Mouse (Mus musculus): ENCODE measurements around the gene Tor3a.
"Not testable (repeated sequence)": the region's sequence is repeated elsewhere in the genome, so short reads cannot be mapped to it uniquely, and the experiment has no call there.

Tor3a gene

DNA sequence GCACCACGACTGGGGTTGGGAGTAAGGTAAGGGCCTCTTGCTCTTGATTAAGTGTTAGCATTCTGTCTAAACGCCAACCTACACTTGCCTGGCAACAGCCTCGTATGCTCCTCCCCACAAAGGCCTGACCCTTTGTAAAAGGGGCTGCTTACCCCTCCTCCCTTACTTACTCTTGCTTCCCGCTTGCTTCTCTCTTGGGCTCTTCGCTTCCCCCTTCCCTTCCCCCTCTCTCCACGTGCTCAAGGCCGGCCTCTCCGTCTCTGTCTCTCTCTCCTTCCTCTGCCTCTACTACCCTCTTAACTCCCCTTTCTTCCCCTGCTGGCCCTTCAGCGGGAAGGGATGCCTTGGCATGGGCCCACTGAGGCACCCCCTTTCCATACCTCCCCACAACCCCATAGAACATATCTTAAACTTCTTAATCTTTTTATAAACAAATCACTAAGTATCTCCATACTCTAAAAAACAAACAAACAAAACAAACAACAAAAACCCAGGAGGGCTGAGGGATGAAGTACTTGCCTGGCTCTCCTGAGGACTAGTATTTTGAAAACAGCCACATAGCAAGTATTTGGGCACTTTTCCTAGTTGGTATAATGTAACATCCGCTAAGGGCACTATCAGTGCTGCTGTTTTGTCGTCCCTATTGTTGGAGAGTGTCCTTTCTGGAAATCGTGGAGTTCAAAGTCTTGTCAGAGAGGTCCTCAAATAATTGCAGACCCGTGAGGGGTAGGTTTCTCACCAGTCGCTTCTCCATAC, 1.3 kb downstream of the Tor3a start:
- no peak for DNase-seq (ENCODE audit: extremely low spot score, low read depth, low spot score)

DNA sequence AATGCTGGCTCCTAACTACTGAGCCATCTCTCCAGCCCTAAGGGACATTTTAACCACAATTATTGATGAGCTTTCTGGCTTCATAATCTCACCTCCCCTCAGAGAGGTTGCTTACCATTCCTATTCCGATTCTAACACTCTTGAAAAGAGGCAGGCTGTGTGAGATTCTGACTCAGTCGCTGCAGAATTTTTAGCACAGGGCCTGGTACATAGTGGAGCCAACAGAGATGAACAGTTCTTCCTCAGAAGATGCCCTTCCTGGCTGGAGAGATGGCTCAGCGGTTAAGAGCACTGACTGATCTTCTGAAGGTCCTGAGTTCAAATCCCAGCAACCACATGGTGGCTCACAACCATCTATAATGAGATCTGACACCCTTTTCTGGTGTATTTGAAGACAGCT, 2.2 kb downstream of the Tor3a start:
- DNase-seq (ENCODE audit: extremely low spot score, low read depth, low spot score), result no peak

DNA sequence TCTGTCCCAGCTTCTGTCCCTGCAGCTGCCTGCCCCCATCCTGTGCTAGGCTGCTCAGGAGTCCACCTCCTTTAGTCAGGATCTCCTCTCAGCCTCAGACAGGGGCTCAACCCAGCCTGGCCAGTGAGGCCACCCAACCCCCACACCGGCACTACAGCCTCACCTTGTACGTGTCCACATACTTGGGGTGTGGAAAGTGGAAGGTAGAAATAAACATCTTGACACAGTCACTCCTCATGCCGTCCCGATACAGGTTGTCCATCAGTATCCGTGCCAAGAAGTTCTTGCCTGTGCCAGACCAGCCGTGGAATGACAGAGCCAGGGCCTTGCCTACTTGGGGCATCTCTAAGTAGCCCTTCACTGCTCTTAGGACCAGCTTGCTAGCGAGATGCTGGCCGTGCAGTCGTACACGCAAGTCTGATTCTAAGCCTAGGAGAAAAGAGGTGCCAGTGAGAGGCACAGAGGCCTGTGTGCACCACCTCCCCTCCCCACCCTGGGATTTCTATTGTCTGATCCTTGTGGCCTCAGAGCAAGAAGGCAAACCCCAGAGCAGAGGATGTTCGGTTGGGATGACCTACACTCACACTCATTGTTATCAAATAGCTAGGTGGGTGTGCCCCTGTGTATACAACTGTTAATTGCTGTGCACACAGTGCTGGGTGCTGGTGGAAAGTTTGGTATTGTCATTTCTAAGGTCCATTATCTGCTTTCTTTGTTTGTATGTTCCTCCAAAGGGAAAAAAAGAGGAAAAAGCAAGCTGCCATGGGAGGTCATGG, 4.8 kb downstream of the Tor3a start:
- no peak for DNase-seq (ENCODE audit: extremely low spot score, low read depth, low spot score)

DNA sequence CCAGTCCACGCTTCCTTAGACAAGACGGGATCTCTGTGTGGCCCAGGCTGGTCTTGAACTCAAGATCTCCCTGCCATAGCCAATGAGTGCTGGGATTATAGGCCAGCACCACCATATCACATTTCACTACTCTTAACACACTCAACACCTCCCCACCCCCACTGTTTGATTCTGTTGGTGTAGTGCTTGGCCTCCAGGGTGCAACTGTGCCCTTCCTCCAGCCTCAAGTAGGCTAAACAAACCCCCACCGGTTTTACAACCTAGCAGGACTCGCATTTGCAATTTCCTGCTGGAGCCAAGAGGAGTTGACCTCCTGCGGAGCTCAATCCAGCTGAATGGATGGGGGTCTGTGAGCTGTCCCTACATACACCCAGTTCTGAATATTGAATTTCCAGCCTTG, 5.6 kb downstream of the Tor3a start:
- DNase-seq (ENCODE audit: extremely low spot score, low read depth, low spot score), result no peak

DNA sequence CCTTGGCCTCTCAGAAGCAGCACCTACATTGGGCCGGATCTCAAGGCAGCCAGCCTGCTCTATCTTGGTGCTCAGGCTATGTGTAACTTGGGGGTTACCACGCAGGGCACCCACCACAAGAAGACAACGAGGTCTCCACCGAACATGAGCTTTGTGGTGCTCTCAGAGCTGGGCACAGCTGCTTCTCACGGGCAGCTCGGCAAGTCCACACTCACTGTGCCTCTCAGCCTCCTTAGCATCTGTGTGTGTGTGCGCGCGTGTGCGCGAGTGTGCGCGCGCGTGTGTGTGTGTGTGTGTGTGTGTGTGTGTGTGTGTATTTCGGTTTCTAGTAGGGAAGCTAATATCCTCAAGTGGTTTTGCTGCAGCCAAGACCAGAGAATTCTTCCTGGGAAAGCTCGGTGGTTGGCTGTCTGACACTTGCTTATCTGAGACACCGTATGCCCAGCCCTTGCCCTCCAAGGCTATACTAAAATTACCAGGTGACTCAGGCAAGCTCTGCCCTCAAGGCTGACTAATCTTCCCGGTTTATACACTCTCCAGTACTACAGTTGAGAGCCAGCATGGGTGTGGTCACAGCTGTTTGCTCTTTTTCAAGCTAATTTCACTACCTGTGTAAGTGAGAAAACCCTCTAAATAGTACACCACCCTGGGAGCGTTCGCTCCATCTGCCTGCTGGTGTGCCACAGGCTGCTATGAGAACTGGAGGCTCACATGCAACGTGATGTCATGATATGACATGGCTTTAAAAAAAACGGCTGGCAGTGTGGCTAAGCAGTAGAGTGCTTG, 6.8 kb downstream of the Tor3a start:
- DNase-seq (ENCODE audit: extremely low spot score, low read depth, low spot score), result no peak

DNA sequence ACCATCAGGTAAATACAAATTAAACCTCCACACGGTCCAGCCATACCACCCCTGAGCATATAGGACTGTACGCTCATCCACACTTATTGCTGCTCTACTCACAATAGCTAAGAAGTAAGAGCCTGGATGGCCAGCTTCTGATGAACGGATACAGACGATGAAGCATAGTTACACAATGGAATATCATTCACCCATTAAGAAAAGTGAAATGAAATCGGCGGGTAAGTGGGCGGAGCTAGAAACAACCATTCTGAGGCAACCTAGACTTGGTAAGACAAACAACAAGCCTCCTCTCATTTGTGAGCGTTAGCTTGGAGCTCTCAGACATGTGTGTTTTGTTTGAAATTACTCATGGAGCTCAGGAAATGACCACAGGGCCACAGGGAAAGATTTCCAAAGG, 8.4 kb downstream of the Tor3a start:
- no peak for DNase-seq (ENCODE audit: extremely low spot score, low read depth, low spot score)

DNA sequence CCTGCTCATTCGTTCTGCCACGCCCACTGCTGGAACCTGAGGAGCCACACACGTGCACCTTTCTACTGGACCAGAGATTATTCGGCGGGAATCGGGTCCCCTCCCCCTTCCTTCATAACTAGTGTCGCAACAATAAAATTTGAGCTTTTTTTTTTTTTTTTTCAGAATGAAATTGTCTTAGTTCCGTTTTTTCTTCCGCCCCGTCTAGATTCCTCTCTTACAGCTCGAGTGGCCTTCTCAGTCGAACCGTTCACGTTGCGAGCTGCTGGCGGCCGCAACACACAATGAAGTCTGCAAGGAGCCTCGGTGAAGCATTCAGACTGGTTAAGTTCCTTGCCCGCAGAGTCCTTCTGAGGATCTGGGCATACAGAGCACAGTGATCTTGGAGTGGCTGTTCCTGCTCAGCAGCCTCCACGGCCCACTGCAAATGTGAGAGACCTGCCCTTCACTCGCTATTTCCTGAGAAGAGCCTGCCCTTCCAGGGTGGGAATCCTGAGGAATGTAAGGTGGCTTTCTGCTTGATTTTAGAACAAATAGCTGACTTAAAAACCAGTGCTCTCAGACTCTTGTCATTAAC, 13.4 kb downstream of the Tor3a start:
- DNase-seq (ENCODE audit: extremely low spot score, low read depth, low spot score), result not testable (repeated sequence)

DNA sequence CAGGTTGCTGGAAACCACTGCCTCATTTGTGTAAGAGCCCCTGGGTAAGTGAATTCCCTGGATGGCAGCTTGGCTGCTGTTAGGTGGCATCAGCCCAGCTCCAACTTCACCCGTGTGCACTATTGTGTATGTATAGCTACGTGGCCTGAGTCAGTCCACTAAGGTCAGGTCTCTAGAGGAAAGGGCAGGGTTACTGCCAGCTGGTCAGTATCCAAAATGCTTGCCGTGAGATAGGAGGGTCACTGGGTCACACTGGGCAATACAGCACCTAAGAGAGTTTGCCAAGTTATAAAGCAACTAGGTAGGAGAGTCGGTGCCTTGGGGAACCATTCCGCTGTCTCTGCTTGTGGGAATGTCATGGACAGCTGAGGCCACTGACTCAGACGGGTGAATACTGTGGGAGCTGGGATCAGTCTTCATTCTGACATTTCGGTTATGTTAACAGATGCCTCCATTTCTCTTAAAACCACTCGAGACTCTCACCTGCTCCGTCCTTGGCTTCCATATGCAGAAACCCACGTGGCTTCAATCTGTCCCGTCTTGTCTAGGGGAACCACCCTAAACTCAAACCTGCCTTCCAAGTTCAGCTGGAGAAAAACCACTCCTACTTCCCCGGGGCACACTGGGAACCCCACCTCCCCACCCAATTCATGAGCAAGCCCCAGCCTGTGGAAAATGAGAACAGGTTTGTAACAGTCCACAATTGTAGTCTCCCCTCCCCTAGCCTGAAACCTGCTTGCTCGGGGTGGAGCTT, 14.1 kb downstream of the Tor3a start:
- DNase-seq (ENCODE audit: extremely low spot score, low read depth, low spot score), result no peak

DNA sequence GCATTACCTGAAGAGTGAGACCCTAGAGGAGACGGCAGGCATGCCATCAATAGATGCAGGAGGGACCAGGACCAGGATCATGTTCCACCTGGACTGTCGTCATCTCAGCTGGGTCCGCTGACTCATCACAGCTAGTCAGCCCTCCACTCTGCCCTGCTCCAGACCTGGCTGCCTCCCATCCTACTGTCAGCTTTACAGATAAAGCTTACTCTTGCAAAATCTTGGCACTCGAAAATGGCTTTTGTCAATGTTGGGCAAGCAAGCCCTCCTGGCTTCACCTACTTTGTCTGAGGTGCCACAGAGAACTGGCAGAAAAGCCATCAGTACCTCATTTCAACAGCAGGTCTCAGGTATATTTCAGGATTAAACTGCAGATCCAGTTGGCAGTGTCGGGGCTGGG, 15.5 kb downstream of the Tor3a start:
- no peak for DNase-seq (ENCODE audit: extremely low spot score, low read depth, low spot score)

DNA sequence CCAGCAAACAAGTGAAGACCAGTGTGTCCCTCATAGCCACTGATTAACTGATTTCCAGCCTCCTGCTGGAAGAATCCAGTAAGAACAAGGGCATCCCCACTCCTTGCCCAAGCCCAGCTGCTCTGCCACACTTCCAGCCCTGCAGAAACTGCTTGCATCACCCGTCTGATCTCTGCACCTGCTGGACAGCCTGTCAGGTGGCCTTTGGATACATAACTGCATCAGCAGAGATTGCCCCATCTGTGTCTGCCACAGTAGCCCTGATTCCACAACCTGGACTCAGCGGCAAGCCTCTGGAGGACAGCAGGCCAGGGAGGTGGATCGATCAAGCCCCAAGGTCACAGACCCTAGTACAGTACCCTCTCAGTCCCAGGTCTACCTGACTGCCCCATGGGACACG, 16.6 kb downstream of the Tor3a start:
- DNase-seq (ENCODE audit: extremely low spot score, low read depth, low spot score), result no peak

DNA sequence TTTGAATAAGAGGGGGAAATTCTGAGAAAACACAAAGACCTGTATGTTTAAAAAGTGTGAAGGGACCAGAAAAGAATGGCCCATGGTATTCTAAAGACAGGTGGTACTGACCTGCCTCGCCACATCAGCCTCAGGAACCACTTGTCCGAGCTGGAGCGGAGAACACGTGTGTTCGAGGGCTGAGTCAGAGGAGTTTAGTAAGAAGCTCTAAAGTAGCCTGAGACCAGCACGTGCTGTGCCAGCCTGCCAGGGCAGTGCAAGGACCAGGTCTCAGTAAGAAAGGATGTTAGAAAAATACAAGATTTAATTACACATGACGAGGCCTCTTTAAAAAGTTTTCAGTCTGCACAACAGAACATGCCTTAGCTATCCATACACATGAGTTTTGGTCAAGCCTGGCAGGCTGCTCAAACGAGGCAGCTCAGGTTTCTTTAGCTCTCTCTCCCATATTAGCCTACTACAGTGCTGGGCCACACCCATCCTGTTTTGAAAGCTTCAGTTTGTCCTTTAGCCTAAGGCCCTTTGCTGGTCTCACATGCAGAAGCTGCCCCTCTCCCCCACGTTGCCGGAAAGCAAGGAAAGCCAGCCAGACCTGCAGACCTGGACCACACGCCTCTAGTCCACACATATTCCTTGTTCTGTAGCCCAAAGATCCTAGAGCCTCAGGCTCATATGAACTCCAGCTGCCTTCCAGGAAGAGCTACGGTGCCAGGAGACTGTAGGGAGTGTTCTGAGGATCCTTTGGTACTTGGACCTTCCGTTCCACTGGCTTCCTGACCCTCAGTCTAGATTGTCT, 19.2 kb downstream of the Tor3a start:
- DNase-seq (ENCODE audit: extremely low spot score, low read depth, low spot score), result no peak

DNA sequence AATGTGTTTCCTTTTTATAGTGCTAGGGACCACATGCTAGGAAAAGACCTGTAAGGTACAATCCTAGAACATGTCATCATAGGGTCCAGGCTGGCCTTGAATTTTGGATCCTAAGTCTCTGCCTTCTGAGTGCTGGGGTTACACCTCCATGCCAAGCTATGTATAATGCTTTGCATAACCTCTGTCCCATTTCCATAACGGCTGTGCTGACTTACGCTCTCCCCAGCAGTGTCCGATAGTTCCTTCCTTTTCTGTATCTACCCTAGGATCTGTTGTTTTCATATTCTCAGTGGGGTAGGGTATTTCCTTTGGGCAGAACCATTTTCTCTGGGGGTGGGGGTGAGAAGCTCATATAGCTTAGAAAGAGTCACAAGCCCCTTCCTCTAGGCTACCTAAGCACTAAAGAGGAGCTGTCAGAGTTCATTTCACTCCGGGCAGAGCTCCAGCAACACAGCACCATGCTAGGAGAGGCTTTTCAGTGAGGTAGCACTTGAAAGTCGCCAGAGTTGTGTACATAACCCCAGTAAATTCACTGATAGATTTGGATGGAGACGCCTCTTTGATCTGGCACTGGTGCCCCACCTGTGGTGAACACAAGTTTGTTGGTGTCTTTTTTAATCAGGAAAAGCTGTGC, 21.9 kb downstream of the Tor3a start:
- DNase-seq (ENCODE audit: extremely low spot score, low read depth, low spot score), result no peak

DNA sequence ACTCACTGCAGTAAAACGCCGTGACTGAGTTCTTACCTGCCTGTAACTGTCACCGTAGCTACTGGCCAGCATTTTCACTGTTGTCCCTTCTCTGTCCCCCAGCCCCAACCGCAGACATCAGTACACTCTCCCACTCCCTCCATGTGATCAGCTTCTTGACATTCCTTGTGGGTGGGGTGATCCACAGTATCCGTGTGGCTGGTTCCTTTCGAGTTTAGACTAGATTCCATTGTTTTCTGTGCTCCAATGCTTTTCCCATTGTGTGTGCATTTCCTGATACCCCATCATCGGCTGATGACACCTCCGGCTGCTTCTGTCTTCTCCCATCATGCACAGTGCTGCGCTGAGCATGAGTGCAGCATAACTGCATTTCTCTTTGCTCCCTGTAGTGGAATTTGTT, 23.5 kb downstream of the Tor3a start:
- DNase-seq (ENCODE audit: extremely low spot score, low read depth, low spot score), result no peak

DNA sequence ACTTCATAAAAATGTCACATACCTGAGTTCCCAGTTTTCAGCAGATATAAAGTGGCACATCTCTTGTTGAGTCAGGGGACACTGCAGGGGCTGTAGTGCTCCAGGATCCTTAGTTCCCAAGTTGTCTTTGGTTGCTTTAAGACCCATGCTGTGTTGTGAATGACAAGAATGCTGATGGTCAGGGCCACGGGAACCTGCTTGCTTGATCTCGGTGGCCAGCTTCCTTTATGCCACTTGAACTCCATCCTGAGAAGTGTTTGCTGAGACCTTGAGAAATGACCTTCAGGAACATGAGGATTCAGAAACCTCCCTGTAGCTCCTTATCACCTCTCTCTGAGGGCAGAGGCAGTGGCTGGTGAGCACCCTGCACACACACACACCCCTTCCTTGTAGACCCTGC, 25.5 kb downstream of the Tor3a start:
- DNase-seq (ENCODE audit: extremely low spot score, low read depth, low spot score), result no peak

DNA sequence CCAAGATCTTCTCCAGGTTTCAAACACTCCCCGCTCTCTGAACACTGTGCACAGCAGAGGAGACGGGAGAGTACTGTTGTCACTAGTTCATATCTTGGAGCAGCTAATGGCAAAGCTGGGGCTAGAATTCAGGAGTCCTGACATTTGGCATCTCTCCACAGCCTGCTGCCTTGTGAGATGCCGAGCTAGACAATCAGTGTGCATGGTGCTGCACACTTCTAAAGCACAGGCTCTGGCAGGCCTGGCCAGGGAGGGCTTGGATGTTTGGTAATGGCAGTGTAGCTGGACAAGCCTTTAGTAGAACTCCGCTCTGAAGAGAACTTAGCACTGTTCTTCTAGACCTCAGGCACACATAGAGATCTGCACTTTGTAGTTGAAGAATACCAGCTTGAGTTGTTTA, 28.2 kb downstream of the Tor3a start:
- DNase-seq (ENCODE audit: extremely low spot score, low read depth, low spot score), result no peak

DNA sequence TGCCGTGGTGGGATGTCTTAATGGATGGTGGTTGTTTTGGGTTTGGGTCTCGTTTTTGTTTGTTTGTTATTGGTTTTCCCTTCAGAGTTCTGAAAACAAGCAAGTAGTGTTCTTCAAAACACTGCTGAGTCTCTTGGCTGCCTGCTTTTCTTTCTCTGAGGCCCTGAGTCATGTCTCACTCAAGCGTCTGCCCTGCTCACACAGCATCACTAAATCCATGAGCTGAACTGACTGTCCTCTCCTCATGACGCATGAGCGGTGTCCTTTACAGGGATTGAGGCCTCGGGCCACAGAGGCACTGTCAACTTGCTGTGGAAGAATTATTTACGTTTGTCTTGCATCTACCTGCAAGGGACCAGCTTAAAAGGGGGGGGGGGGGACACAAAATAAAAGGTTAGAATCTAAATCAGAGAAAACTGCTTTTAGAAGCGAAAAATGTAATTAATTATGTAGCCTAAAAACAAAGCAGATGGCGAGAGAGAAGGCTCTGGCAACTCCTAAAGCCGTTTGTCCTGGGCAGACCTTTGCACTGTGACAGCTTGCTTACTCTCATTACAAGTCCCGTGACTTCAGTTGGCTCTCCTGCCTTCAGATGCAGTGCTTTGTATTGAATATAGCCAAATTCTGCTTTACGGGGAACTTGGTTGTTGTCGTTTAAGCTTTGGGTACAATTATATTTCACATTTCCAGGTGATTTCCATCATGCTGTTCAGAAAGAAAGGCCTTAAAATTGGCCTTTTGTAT, 29.2 kb downstream of the Tor3a start:
- no peak for DNase-seq (ENCODE audit: extremely low spot score, low read depth, low spot score)

DNA sequence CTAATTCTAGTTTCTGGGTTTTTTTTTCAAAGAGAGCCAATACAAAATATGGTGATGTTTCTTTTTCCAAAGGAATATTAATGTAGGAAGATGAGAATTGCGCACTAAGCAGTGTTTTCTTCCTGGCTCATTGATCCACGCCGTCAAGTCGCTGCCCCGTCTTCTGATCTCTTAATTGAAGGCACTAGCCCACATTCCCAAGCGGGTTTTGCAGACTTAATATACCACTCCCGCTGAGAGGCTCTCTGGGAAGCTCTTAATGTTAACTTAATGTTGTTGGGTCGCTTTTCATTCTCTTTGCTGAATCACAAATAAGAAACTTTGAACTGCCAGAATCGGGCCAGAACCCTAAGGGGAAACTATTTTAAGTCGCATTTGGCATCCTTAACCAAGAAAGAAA, 30.1 kb downstream of the Tor3a start:
- DNase-seq (ENCODE audit: extremely low spot score, low read depth, low spot score), result no peak

DNA sequence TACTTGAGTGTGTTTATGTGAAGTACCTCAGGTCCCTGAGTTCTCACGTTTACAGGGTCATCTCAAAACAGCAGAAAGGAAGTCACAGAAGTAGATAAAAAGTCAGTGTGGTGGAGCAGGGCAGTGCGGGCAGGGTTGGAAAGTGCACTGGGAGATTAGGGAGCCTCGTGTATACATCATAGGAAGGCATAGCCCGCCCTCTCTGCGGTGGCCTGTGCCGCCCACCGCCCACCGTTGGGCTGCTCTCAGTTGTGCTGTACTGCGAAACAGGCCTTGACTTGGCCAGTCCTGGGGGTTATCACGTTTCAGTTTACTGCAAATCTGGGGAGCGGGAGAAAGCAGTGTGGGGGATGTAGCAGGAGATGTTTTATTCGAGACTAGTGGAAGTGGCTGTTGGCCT, 31.3 kb downstream of the Tor3a start:
- DNase-seq (ENCODE audit: extremely low spot score, low read depth, low spot score), result no peak

DNA sequence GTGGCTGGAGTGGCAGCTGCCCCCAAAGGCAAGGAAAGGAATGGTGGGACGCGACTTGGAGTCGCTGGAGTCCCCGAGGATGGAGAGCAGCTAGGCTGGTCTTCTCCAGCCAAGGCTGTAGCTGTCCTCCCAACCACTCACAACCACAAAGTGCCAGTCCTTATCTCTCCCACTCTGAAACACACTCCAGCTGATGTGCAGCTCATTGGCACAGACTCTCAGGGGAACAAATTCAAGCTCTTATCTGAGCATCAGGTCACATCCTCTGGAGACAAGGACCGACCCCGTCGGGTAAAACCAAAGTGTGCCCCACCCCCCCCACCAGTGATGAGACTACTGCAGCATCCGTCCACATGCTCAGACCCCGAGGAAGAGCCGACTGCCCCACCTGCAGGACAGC, 32.3 kb downstream of the Tor3a start:
- no peak for DNase-seq (ENCODE audit: extremely low spot score, low read depth, low spot score)

Data from hindlimb bud, embryonic 11.5 days (tissue).